Mouse (Mus musculus): Measurements from ENCODE around the gene Myh8. TPM values are rescaled to one million over a fixed set of nuclear protein-coding genes. Genes with fewer than 3 reads are reported as not detected.

Myh8 gene
- 0.08 and 0.11 TPM in 2 replicates for polyA plus RNA-seq (2021; fragmentation: Nextera tagmentation)
- long read RNA-seq, experiment 1, partial matches to known transcripts = 1 of 1 reads
- long read RNA-seq, experiment 1, other reads (novel, unspliced or antisense) = 0 of 1 reads
- long read RNA-seq, experiment 2, partial matches to known transcripts = 1 of 1 reads
- long read RNA-seq, experiment 2, other reads (novel, unspliced or antisense) = 0 of 1 reads

DNA sequence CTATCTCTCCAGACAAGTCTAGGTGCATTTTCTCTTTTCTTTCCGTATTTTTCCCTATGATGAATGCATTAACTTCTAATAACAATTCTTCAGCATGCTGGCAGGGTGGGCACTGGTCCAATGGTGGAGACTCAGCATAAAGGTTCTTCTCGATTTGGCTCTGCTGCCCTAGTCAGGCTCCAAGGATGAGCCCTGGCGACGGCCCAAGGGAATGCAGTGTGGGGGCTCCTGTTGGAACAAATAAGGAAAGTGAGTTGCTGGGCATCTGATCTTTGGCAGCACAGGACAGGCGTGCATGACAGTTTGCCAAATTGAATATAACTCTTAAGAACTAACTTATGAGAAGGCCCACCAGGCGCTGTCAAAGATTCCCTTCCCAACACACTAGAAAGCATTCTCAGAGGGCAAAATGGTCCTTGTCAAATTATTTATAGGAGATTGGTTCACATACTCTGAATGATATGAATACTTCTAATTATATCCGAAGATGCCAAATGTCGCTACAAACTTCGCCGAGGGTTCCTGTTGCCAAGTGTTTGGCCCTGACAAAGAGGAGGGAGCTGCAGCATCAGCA is at the start of gene Myh8:
TSS of gene Myh8 (plus strand) at position 524 of the 574 bp plus-strand sequence.

DNA sequence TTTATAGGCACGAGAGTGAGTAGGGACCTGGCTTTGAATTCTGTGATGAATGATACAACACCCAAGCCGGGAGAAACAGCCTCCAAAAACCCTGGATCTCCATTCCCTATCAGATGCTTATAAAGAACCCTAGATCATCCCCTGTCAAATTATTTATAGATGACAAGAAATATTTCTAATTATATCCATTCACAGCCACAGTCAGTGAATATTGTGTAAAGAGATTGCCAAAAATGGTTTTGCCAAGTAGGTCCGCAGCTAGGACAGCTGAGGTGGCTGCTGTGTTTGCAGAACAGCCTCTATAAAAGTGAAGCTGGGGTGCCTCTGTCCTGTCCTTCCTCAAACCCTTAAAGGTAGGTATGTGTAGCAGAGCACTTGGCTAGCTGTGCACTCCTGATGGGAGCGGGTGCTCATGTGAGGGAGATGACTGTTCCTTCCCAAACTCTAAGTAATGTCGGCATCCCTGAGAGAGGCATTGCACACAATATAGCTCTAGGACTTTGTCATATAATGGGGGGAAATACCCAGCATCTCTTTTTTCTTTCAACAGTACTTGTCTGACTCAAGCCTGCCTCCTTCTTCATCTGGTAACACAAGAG is 39.3 kb upstream of the Myh8 start, which contains the start of gene Myh4:
TSS of gene Myh4 (plus strand) at position 549 of the 599 bp plus-strand sequence.

DNA sequence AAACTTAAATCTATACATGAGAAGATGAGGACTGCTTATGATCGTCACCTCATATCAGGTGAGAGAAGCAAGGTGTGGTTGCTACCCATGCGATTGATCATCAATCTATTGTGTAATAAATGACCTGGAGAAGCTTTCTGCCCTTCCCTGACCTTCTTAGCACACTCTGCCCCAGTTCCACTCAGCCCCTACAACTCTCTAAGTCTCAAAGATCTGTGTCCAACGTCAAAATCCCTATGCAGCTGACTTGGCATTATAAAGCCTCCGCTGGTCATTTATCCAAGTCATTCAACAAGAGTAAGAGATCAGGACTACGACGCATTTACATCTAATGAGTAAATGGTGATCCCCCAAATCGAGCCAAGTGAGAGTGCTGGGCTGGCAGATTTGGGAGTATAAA is 44.4 kb downstream of the Myh8 start, which contains the start of gene Myh13:
TSS of gene Myh13 (plus strand) at position 301 of the 400 bp plus-strand sequence.

Other genes starting within 250 kb of the Myh8 start
- 26.8 and 31.4 TPM in 2 replicates for gene Adprm, start 224.5 kb upstream of the Myh8 start, polyA plus RNA-seq (2021; fragmentation: Nextera tagmentation)
- 3.0 and 4.8 TPM in 2 replicates for gene Sco1, start 224.5 kb upstream of the Myh8 start, polyA plus RNA-seq (2021; fragmentation: Nextera tagmentation)
- gene Myh3, start 198.8 kb upstream of the Myh8 start, polyA plus RNA-seq (2021; fragmentation: Nextera tagmentation) = 0.95 and 1.4 TPM in 2 replicates
- 0.35 and 0.37 TPM in 2 replicates for gene Myh2, start 106.1 kb upstream of the Myh8 start, polyA plus RNA-seq (2021; fragmentation: Nextera tagmentation)
- gene Myh1, start 77.1 kb upstream of the Myh8 start, polyA plus RNA-seq (2021; fragmentation: Nextera tagmentation) = 0.26 and 0.32 TPM in 2 replicates
- gene Myh4, start 39.1 kb upstream of the Myh8 start, polyA plus RNA-seq (2021; fragmentation: Nextera tagmentation) = 0.08 TPM in 1 of 2 replicates, not detected in the other
- gene Myh13, start 44.5 kb downstream of the Myh8 start, polyA plus RNA-seq (2021; fragmentation: Nextera tagmentation) = 0.12 and 0.19 TPM in 2 replicates
- gene Gas7, start 178.3 kb downstream of the Myh8 start, polyA plus RNA-seq (2021; fragmentation: Nextera tagmentation) = 261 and 298 TPM in 2 replicates

All from left cerebral cortex, adult 6 months (tissue).